11 mouse cellular contexts compared by ENCODE assay signal in genomic region chr4:141655908-141656608, GRCm38 (mm10). TPM values are rescaled to one million over a fixed set of nuclear protein-coding genes. Genes with fewer than 3 reads are reported as not detected.
DNase-seq lines count a peak whose midpoint lies in the region; ATAC-seq and TF ChIP-seq lines count a peak whose summit lies in the region.
"Had no signal": no experiment of that assay in that cellular context is flagged by ENCODE, and none has a peak within 500 bp of the region (broad histone marks: within the 10 kb centered on the region; RNA-seq: fewer than 3 reads in every experiment).

No protein-coding gene starts in this region.

- intact Hi-C loops in heart, adult 2 months (cut with DNase I): no loop called here

- peaks cover 3% of the 10 kb centered on the region for H3K36me3 ChIP-seq in heart, adult 2 months (ENCODE audit: control insufficient read depth, insufficient read depth, low read length)
- no peaks in the 10 kb centered on the region for H3K36me3 ChIP-seq in lung, postnatal 0 days (ENCODE audit: insufficient read depth, low read length)
- peaks cover 25% of the 10 kb centered on the region; the same call in 1 of the 2 replicates for H3K36me3 ChIP-seq in kidney, embryonic 16.5 days (ENCODE audit: insufficient read depth, low read length)
- H3K36me3 ChIP-seq in hindbrain, embryonic 11.5 days (ENCODE audit: control insufficient read depth, insufficient read depth, low read length): no peaks in the 10 kb centered on the region

- H3K4me2 ChIP-seq in lung, postnatal 0 days (replicated peaks; ENCODE audit: low read depth, low read length): no peak overlapping the region
- no peak overlapping the region for H3K4me2 ChIP-seq in kidney, embryonic 16.5 days (replicated peaks; ENCODE audit: low read depth, low read length)
- H3K4me2 ChIP-seq in hindbrain, embryonic 11.5 days (replicated peaks; ENCODE audit: low read depth, low read length): no peak overlapping the region
- H3K4me2 ChIP-seq: liver, embryonic 13.5 days had no signal

- DNase-seq in heart, adult 2 months: peak; percentile 51 to 66
- no peak for DNase-seq in heart, adult 8-10 months (ENCODE audit: low spot score)
- DNase-seq in adrenal gland, adult 8-10 months: peak; percentile 58
- DNase-seq in lung, postnatal 0 days (ENCODE audit: low spot score): peak; percentile 87
- no peak for DNase-seq in spleen, adult 18-20 months
- no peak for DNase-seq in hindbrain, embryonic 11.5 days (ENCODE audit: low spot score)
- DNase-seq: liver, embryonic 13.5 days had no signal

- H3K4me3 ChIP-seq in heart, adult 2 months: no peak overlapping the region
- no peak overlapping the region for H3K4me3 ChIP-seq in lung, postnatal 0 days (ENCODE audit: low read depth, low read length)
- no peak overlapping the region for H3K4me3 ChIP-seq in kidney, embryonic 16.5 days (ENCODE audit: low read length)
- no peak overlapping the region for H3K4me3 ChIP-seq in hindbrain, embryonic 11.5 days (ENCODE audit: low read depth, low read length)
- H3K4me3 ChIP-seq: liver, embryonic 13.5 days had no signal

- ATAC-seq in common myeloid progenitor, adult 5-6 weeks (replicated peaks; ENCODE audit: low read depth, poor library complexity, severe bottlenecking): peak; percentile 85
- ATAC-seq in lung, postnatal 0 days: peak; percentile 60
- no peak for ATAC-seq in kidney, embryonic 16.5 days (ENCODE audit: low FRiP score, low TSS enrichment)
- ATAC-seq in hindbrain, embryonic 11.5 days (ENCODE audit: low FRiP score): no peak
- ATAC-seq: hindbrain, embryonic 16.5 days had no signal

- peaks cover 3% of the 10 kb centered on the region for H3K79me2 ChIP-seq in heart, adult 2 months (replicated peaks; ENCODE audit: control insufficient read depth, insufficient read depth, low read length)

- peak overlapping the region; percentile 75 for H3K27ac ChIP-seq in heart, adult 2 months
- H3K27ac ChIP-seq in lung, postnatal 0 days (ENCODE audit: low read length): peak overlapping the region; percentile 38; the same call in 1 of the 2 replicates
- no peak overlapping the region for H3K27ac ChIP-seq in kidney, embryonic 16.5 days (ENCODE audit: low read length)
- no peak overlapping the region for H3K27ac ChIP-seq in hindbrain, embryonic 11.5 days (ENCODE audit: low read depth, low read length)
- H3K27ac ChIP-seq: liver, embryonic 13.5 days had no signal

- WGBS in heart, adult 2 months: 56% methylated on average over 12 of the region's 12 CpGs
- 56% methylated on average over 12 of the region's 12 CpGs for WGBS in lung, postnatal 0 days
- 81% methylated on average over 12 of the region's 12 CpGs for WGBS in kidney, embryonic 16.5 days
- WGBS in hindbrain, embryonic 11.5 days: 88% methylated on average over 12 of the region's 12 CpGs

- TF ChIP-seq CTCF in heart, adult 2 months (IDR thresholded peaks at IDR 0.05): no peak
- TF ChIP-seq CTCF in lung, postnatal 0 days (IDR thresholded peaks at IDR 0.05): no peak

- 0 out of 2 replicates have a peak, but pooled peaks have one; percentile 11 for TF ChIP-seq EP300 in heart, adult 2 months (IDR thresholded peaks at IDR 0.05; ENCODE audit: insufficient read depth, low read depth, low read length)
- peak; percentile 35; the same call in 1 of the 2 replicates for TF ChIP-seq EP300 in lung, postnatal 0 days (IDR thresholded peaks at IDR 0.05)

- TF ChIP-seq POLR2A in heart, adult 2 months (IDR thresholded peaks at IDR 0.05; ENCODE audit: insufficient read depth, low read depth, low read length): 0 out of 2 replicates have a peak, but pooled peaks have one; percentile 6

- H3K9me3 ChIP-seq in lung, postnatal 0 days (ENCODE audit: low read length): no peaks in the 10 kb centered on the region
- H3K9me3 ChIP-seq in kidney, embryonic 16.5 days (ENCODE audit: low read length): no peaks in the 10 kb centered on the region
- H3K9me3 ChIP-seq in hindbrain, embryonic 11.5 days (ENCODE audit: control insufficient read depth, low read length): no peaks in the 10 kb centered on the region
- H3K9me3 ChIP-seq: liver, embryonic 13.5 days had no signal

- peaks cover 18% of the 10 kb centered on the region for H3K4me1 ChIP-seq in heart, adult 2 months (ENCODE audit: control insufficient read depth, insufficient read depth, low read length)
- peaks cover 8% of the 10 kb centered on the region; the same call in 1 of the 2 replicates for H3K4me1 ChIP-seq in lung, postnatal 0 days (ENCODE audit: insufficient read depth, low read depth, low read length)
- H3K4me1 ChIP-seq in kidney, embryonic 16.5 days (ENCODE audit: insufficient read depth, low read length): no peaks in the 10 kb centered on the region
- no peaks in the 10 kb centered on the region for H3K4me1 ChIP-seq in hindbrain, embryonic 11.5 days (replicated peaks; ENCODE audit: control insufficient read depth, insufficient read depth, low read length)

- no peak overlapping the region for H3K9ac ChIP-seq in heart, adult 2 months (ENCODE audit: low read depth, low read length)
- H3K9ac ChIP-seq in lung, postnatal 0 days (replicated peaks; ENCODE audit: low read depth): no peak overlapping the region
- H3K9ac ChIP-seq in kidney, embryonic 16.5 days (replicated peaks; ENCODE audit: low read length): no peak overlapping the region
- no peak overlapping the region for H3K9ac ChIP-seq in hindbrain, embryonic 11.5 days (ENCODE audit: low read depth, low read length)
- H3K9ac ChIP-seq: liver, embryonic 13.5 days had no signal

- H3K27me3 ChIP-seq in heart, adult 2 months (ENCODE audit: control insufficient read depth, insufficient read depth, low read length): no peaks in the 10 kb centered on the region
- H3K27me3 ChIP-seq in lung, postnatal 0 days (replicated peaks; ENCODE audit: insufficient read depth, low read length): no peaks in the 10 kb centered on the region
- no peaks in the 10 kb centered on the region for H3K27me3 ChIP-seq in kidney, embryonic 16.5 days (ENCODE audit: insufficient read depth, low read length)
- H3K27me3 ChIP-seq in hindbrain, embryonic 11.5 days (ENCODE audit: control insufficient read depth, insufficient read depth, low read length): no peaks in the 10 kb centered on the region
- H3K27me3 ChIP-seq: liver, embryonic 13.5 days had no signal

RNA-seq across cellular contexts. Expression of gene Plekhm2, which starts 8.6 kb away (rescaled TPM):
- 100 to 1,000 TPM in 1 of 2 experiments, 10 to 100 TPM in 1; 95.2 to 126 TPM for total RNA-seq in heart, adult 2 months (2021)
- polyA plus RNA-seq in heart, adult 2 months (2012; rRNA removed): 111 and 144 TPM in 2 replicates
- total RNA-seq in heart, adult 8-10 months (2022): 100 to 1,000 TPM; 113 to 133 (median 117) TPM
- 10 to 100 TPM; 64.3 to 87.0 (median 76.1) TPM for total RNA-seq in adrenal gland, adult 8-10 months (2022)
- total RNA-seq in common myeloid progenitor, adult 5-6 weeks (2017): 3.8 and 6.3 TPM in 2 replicates
- polyA plus RNA-seq in lung, postnatal 0 days (2015; fragmentation: Nextera tagmentation; extraction: Ambion mirVana): 5.2 and 5.3 TPM in 2 replicates
- 6.4 TPM in 2 replicates for polyA plus RNA-seq in kidney, embryonic 16.5 days (2015; fragmentation: Nextera tagmentation; extraction: Ambion mirVana)
- 2.5 and 3.0 TPM in 2 replicates for polyA plus RNA-seq in hindbrain, embryonic 11.5 days (2014; fragmentation: Nextera tagmentation; extraction: Ambion mirVana)

RNA-seq across cellular contexts. Expression of gene Rsc1a1, which starts 29.3 kb away (rescaled TPM):
- total RNA-seq in heart, adult 2 months (2021): not detected
- 4.6 and 8.8 TPM in 2 replicates for polyA plus RNA-seq in heart, adult 2 months (2012; rRNA removed)
- total RNA-seq in heart, adult 8-10 months (2022): 1 to 10 TPM in 2 of 4 experiments, not detected in 2; 1.2 to 4.0 TPM
- 1 to 10 TPM in 1 of 4 experiments, not detected in 3; 3.7 TPM for total RNA-seq in adrenal gland, adult 8-10 months (2022)
- 8.9 and 13.9 TPM in 2 replicates for total RNA-seq in common myeloid progenitor, adult 5-6 weeks (2017)
- not detected in 2 replicates for polyA plus RNA-seq in lung, postnatal 0 days (2015; fragmentation: Nextera tagmentation; extraction: Ambion mirVana)
- 0.62 TPM in 1 of 2 replicates, not detected in the other for polyA plus RNA-seq in kidney, embryonic 16.5 days (2015; fragmentation: Nextera tagmentation; extraction: Ambion mirVana)
- 1.9 and 2.0 TPM in 2 replicates for polyA plus RNA-seq in hindbrain, embryonic 11.5 days (2014; fragmentation: Nextera tagmentation; extraction: Ambion mirVana)
- polyA plus RNA-seq: hindbrain, embryonic 16.5 days had no signal

RNA-seq across cellular contexts. Expression of gene Slc25a34, which starts 32.4 kb away (rescaled TPM):
- total RNA-seq in heart, adult 2 months (2021): 100 to 1,000 TPM; 118 to 132 TPM
- 183 and 258 TPM in 2 replicates for polyA plus RNA-seq in heart, adult 2 months (2012; rRNA removed)
- 100 to 1,000 TPM; 124 to 157 (median 144) TPM for total RNA-seq in heart, adult 8-10 months (2022)
- 1 to 10 TPM; 1.3 to 5.1 (median 2.6) TPM for total RNA-seq in adrenal gland, adult 8-10 months (2022)
- total RNA-seq in common myeloid progenitor, adult 5-6 weeks (2017): 0.09 TPM in 1 of 2 replicates, not detected in the other
- polyA plus RNA-seq in lung, postnatal 0 days (2015; fragmentation: Nextera tagmentation; extraction: Ambion mirVana): 1.1 and 1.2 TPM in 2 replicates
- 0.54 and 0.69 TPM in 2 replicates for polyA plus RNA-seq in kidney, embryonic 16.5 days (2015; fragmentation: Nextera tagmentation; extraction: Ambion mirVana)
- not detected in 2 replicates for polyA plus RNA-seq in hindbrain, embryonic 11.5 days (2014; fragmentation: Nextera tagmentation; extraction: Ambion mirVana)
- polyA plus RNA-seq: embryonic facial prominence, embryonic 11.5 days had no signal

RNA-seq across cellular contexts. Expression of gene Tmem82, which starts 37.6 kb away (rescaled TPM):
- 10 to 100 TPM; 16.5 to 20.2 TPM for total RNA-seq in heart, adult 2 months (2021)
- polyA plus RNA-seq in heart, adult 2 months (2012; rRNA removed): 35.5 and 36.6 TPM in 2 replicates
- total RNA-seq in heart, adult 8-10 months (2022): 10 to 100 TPM; 15.0 to 19.3 (median 16.5) TPM
- total RNA-seq in adrenal gland, adult 8-10 months (2022): 1 to 10 TPM; 1.1 to 2.7 (median 2.1) TPM
- total RNA-seq in common myeloid progenitor, adult 5-6 weeks (2017): 0.29 and 0.32 TPM in 2 replicates
- polyA plus RNA-seq in lung, postnatal 0 days (2015; fragmentation: Nextera tagmentation; extraction: Ambion mirVana): 3.5 and 3.6 TPM in 2 replicates
- polyA plus RNA-seq in kidney, embryonic 16.5 days (2015; fragmentation: Nextera tagmentation; extraction: Ambion mirVana): 4.3 and 5.4 TPM in 2 replicates
- 0.33 and 0.52 TPM in 2 replicates for polyA plus RNA-seq in hindbrain, embryonic 11.5 days (2014; fragmentation: Nextera tagmentation; extraction: Ambion mirVana)

RNA-seq across cellular contexts. Expression of gene Fblim1, which starts 50.2 kb away (rescaled TPM):
- total RNA-seq in heart, adult 2 months (2021): 100 to 1,000 TPM; 236 to 263 TPM
- 297 and 303 TPM in 2 replicates for polyA plus RNA-seq in heart, adult 2 months (2012; rRNA removed)
- 100 to 1,000 TPM; 221 to 281 (median 251) TPM for total RNA-seq in heart, adult 8-10 months (2022)
- total RNA-seq in adrenal gland, adult 8-10 months (2022): 10 to 100 TPM; 10.2 to 21.0 (median 17.6) TPM
- total RNA-seq in common myeloid progenitor, adult 5-6 weeks (2017): not detected in 2 replicates
- 52.3 and 57.5 TPM in 2 replicates for polyA plus RNA-seq in lung, postnatal 0 days (2015; fragmentation: Nextera tagmentation; extraction: Ambion mirVana)
- 76.4 and 85.2 TPM in 2 replicates for polyA plus RNA-seq in kidney, embryonic 16.5 days (2015; fragmentation: Nextera tagmentation; extraction: Ambion mirVana)
- 29.1 and 31.1 TPM in 2 replicates for polyA plus RNA-seq in hindbrain, embryonic 11.5 days (2014; fragmentation: Nextera tagmentation; extraction: Ambion mirVana)

Comparison
In these comparisons a context has a peak if more than half of its experiments do, and no peak if none do; other contexts are left out.
1. DNase-seq: peak in heart, adult 2 months (2 of 2), adrenal gland, adult 8-10 months (single experiment) and lung, postnatal 0 days (single experiment); none in heart, adult 8-10 months (single experiment), spleen, adult 18-20 months (0 of 2) and hindbrain, embryonic 11.5 days (single experiment).
2. H3K27ac ChIP-seq: peak in heart, adult 2 months (single experiment) and lung, postnatal 0 days (single experiment); none in kidney, embryonic 16.5 days (single experiment) and hindbrain, embryonic 11.5 days (single experiment).
3. ATAC-seq: peak in common myeloid progenitor, adult 5-6 weeks (single experiment) and lung, postnatal 0 days (single experiment); none in kidney, embryonic 16.5 days (single experiment) and hindbrain, embryonic 11.5 days (single experiment).
4. RNA of gene Slc25a34, which starts 32.4 kb away (total RNA-seq): 124 to 157 TPM in heart, adult 8-10 months and 118 to 132 TPM in heart, adult 2 months; 1.3 to 5.1 TPM in adrenal gland, adult 8-10 months and 0.09 TPM in common myeloid progenitor, adult 5-6 weeks; every median in the first group is over 10 times any median in the second.